Mouse (Mus musculus): ENCODE results near the gene Zcrb1.

The Zcrb1 gene

DNA sequence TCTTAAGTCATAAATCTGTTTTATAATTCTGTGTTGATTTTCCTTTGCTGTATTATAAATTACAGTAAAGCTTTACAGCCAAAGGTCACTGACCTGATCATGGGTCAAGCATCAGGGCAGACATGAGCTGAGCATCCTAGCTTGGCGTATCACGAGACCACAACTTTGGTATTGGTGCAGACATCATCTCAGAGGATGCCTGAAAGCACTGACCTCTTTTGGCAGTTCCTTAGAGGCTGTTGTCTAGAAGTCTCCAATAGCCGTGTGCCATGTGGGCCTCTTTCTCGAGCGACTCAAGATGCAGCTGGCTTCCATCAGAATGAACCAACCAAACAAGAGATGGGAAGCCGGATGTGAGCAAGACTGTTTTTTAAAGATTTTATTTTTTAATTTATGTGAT, 32.6 kb downstream of the Zcrb1 start:
- DNase-seq = no peak

DNA sequence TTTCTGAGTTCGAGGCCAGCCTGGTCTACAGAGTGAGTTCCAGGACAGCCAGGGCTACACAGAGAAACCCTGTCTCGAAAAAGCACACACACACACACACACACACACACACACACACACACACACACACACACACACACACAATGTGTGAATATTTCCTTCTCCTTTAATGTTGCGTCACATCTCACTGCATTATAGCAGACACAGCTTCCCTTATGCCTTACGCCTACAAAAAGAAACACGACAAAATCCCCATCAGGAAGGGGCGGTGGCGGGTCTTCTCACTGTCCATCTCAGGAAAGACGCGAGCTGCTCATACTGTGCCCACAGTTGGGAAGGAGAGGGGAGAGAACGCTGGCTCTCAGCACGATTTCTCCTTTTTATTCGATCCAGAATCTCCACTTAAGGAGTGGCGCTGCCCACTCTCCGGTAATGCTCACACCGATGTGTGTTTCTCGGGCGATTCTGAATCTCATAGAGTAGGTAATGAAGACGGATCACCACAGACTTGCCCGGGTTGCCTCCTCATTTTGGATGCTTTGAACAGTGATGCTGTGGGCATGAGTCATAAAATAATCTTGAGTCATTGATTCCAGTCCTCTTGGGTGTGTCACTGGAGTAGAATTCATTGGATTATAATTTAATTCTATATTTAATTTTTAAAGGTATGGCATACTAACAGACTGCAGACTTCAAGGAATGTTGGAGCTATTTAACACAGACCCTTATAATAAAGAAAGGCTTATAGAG, 39.6 kb downstream of the Zcrb1 start:
- DNase-seq = no peak

DNA sequence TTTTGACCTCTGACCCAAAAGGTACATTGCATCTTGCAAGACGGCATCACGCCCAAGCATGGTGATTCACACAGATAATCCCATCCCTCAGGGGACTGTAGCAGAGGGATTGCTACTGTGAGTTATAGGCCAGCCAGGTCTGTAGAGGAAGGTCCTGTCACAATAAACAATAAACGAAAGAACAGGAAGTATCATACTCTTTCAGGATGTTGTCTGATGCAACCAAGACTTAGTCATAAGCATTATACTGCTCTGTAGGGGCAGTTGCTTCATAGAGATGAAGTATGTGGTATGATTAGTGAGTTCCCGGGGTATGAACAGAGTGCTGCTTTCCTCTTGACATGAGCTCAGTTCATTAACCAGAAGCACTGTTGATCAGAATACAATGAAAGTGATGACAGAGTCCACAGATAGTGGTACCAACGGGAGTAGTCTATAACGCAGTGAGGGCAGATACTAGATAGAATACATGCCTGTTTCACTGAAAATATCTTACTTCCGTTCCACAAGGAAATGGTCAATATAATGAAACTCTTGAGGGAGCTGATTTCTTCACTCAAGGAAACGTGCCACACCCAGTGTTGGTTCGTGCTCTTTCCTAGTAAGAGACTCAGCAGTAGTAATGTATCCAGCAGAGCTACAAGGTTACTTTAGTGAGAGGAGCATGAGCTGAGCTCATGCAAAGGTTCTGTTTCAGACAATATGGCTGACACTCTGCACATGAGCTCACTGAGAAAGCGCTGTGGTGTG, 57.3 kb downstream of the Zcrb1 start:
- no peak for DNase-seq

DNA sequence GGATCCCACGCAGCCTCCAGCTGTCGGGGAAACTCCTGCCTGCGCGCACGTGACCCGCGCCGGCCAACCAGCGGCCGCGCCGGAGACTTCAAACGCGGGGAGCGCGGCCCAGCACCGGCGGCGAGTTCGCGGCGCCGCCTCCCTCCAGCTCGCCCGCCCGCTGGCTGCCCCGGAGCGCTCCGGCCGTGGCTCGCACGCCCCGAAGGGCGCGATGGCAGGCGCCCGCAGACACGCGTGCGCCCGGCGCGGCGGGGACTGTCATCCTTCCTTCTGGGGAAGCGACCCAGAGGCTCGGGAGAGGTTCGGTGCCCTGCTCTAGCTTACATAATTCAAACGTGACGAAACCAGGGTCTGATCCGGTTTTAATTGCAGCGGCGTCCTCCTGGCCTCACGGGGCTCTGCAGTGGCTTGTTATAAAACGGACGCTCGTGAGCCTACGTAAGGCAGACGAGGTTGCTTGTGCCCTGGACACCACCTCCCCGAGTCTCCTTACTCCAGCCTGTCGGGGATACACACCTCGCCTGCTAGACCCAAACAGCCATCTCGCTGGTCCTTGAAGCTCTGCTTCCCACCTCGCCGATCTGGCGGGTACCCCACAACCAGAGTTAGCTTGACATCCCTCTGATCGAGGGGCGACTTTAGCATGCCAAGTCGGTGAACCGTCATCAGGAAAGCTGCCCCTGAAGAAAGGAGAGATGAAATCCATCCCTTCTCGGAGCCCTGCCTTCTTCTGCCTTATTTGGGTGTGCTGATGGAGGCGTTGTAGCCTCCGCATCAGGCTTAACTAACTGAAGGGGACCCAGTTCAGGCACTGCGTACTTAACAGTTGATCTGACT, 61.0 kb downstream of the Zcrb1 start, which contains the start of gene Yaf2:
Gene Yaf2, minus strand, starts transcription at position 11 of the 837 bp plus-strand sequence.
- DNase-seq = peak; percentile 74

DNA sequence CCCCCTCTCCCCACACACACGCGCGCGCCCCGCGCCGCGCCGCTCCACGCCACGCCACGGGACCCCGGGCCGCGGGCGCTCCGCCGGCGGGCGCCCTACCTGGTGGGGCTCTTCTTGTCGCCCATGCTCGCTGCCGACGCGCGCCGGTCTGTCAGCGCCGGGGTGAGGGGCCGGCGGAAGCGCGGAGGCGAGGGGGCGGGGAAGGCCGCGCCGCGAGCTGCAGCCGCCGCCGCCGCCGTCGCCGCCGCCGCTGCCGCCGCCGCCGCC, 61.5 kb downstream of the Zcrb1 start:
- DNase-seq = no peak
